In the genomic region with DNA sequence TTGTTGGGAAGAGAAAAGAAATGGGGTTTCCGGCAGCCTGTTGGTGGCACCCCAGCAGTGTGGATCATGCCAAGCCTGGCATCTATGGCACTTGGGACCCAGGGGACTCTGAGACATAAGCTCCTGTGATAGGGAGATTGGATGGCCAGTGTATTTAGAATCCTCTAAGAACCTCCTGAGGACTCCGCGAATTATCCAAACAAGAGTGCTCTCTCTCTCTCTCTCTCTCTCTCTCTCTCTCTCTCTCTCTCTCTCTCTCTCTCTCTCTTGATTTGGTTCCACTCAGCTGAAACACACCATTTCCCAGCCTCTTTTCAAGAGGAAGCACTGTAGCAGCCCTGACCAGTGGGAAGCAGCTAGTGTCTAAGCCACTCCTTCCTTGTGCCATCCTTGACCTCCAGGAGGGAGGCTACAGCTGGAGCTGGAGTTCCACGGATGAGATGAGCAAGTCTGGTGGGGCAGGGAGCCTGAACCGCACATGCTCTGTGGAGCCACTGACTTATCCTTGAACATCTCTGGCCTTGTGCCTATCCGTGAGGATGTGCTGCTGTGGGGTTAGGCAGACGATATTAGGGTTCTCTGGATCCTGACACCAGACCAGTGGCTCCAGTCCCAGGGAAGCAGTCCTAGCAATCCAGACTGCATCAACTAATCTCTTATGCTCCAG, we compare ENCODE assay signal across 7 mouse cellular contexts.
DNase-seq lines count a peak whose midpoint lies in the region; ATAC-seq and TF ChIP-seq lines count a peak whose summit lies in the region.

No protein-coding gene starts in this region.

- H3K9ac ChIP-seq in lung, embryonic 14.5 days = no peak overlapping the region
- no peak overlapping the region for H3K9ac ChIP-seq in lung, postnatal 0 days (replicated peaks; ENCODE audit: low read depth)

- H3K27me3 ChIP-seq in lung, embryonic 14.5 days (ENCODE audit: insufficient read depth, low read length) = no peaks in the 10 kb centered on the region
- peaks cover 20% of the 10 kb centered on the region for H3K27me3 ChIP-seq in hindbrain, embryonic 10.5 days (ENCODE audit: insufficient read depth, poor library complexity, severe bottlenecking)
- no peaks in the 10 kb centered on the region for H3K27me3 ChIP-seq in lung, postnatal 0 days (replicated peaks; ENCODE audit: insufficient read depth, low read length)

- H3K36me3 ChIP-seq in lung, embryonic 14.5 days (ENCODE audit: insufficient read depth) = no peaks in the 10 kb centered on the region
- H3K36me3 ChIP-seq in hindbrain, embryonic 10.5 days = no peaks in the 10 kb centered on the region
- H3K36me3 ChIP-seq in lung, postnatal 0 days (ENCODE audit: insufficient read depth, low read length) = no peaks in the 10 kb centered on the region

- TF ChIP-seq CTCF in lung, embryonic 14.5 days (IDR thresholded peaks at IDR 0.05; ENCODE audit: low read depth) = no peak
- peak; percentile 24 for TF ChIP-seq CTCF in lung, postnatal 0 days (IDR thresholded peaks at IDR 0.05)

- H3K9me3 ChIP-seq in lung, embryonic 14.5 days (ENCODE audit: low read depth, low read length) = no peaks in the 10 kb centered on the region
- no peaks in the 10 kb centered on the region for H3K9me3 ChIP-seq in hindbrain, embryonic 10.5 days
- no peaks in the 10 kb centered on the region for H3K9me3 ChIP-seq in lung, postnatal 0 days (ENCODE audit: low read length)

- WGBS in lung, embryonic 14.5 days = 31% methylated on average over 7 of the region's 7 CpGs
- WGBS in hindbrain, embryonic 10.5 days = 51% methylated on average over 7 of the region's 7 CpGs
- WGBS in lung, postnatal 0 days = 44% methylated on average over 7 of the region's 7 CpGs

- H3K4me1 ChIP-seq in lung, embryonic 14.5 days (ENCODE audit: insufficient read depth) = peaks cover 44% of the 10 kb centered on the region
- peaks cover 95% of the 10 kb centered on the region for H3K4me1 ChIP-seq in hindbrain, embryonic 10.5 days (replicated peaks)
- peaks cover 8% of the 10 kb centered on the region; the same call in 1 of the 2 replicates for H3K4me1 ChIP-seq in lung, postnatal 0 days (ENCODE audit: insufficient read depth, low read depth, low read length)

- peak; percentile 22 for ATAC-seq in lung, embryonic 14.5 days (ENCODE audit: insufficient read depth)
- ATAC-seq in lung, postnatal 0 days = peak; percentile 57

- no peak overlapping the region for H3K4me3 ChIP-seq in lung, embryonic 14.5 days (ENCODE audit: low read depth, low read length)
- H3K4me3 ChIP-seq in hindbrain, embryonic 10.5 days = peak overlapping the region; percentile 21; the same call in 1 of the 2 replicates
- H3K4me3 ChIP-seq in lung, postnatal 0 days (ENCODE audit: low read depth, low read length) = no peak overlapping the region

- peak; percentile 56 for DNase-seq in lung, embryonic 14.5 days
- DNase-seq in lung, adult 18-20 months = no peak
- peak; percentile 35 to 59 for DNase-seq in cerebellum, postnatal 36 days
- DNase-seq in hindbrain, embryonic 10.5 days (ENCODE audit: low spot score) = peak; percentile 40
- peak; percentile 43 for DNase-seq in lung, postnatal 0 days (ENCODE audit: low spot score)
- DNase-seq in thymus, postnatal 0 days (ENCODE audit: low spot score) = no peak
- no peak for DNase-seq in T-cell, adult 2 months (ENCODE audit: low spot score)

- TF ChIP-seq EP300 in lung, postnatal 0 days (IDR thresholded peaks at IDR 0.05) = no peak

- H3K4me2 ChIP-seq in lung, embryonic 14.5 days = peak overlapping the region; percentile 48
- peak overlapping the region; percentile 28; the same call in 1 of the 2 replicates for H3K4me2 ChIP-seq in lung, postnatal 0 days (replicated peaks; ENCODE audit: low read depth, low read length)

- peak overlapping the region; percentile 88 for H3K27ac ChIP-seq in lung, embryonic 14.5 days (ENCODE audit: low read depth)
- peak overlapping the region; percentile 86 for H3K27ac ChIP-seq in hindbrain, embryonic 10.5 days
- peak overlapping the region; percentile 55 for H3K27ac ChIP-seq in lung, postnatal 0 days (ENCODE audit: low read length)

Comparison
In these comparisons a context has a peak if more than half of its experiments do, and no peak if none do; other contexts are left out.
1. DNase-seq: peak in lung, embryonic 14.5 days (single experiment), cerebellum, postnatal 36 days (2 of 2), hindbrain, embryonic 10.5 days (single experiment) and lung, postnatal 0 days (single experiment); none in lung, adult 18-20 months (0 of 2), thymus, postnatal 0 days (single experiment) and T-cell, adult 2 months (single experiment).
2. Peak in every context shown above with its lines, with median percentiles within 50 percentile points of each other: H3K27ac ChIP-seq.